Mouse (Mus musculus): ENCODE measurements around the gene Ccdc17.

The Ccdc17 gene

GRCm38 (mm10) chr4:116644326-116644725 is 47.9 kb downstream of the Ccdc17 start:
- no peak for DNase-seq (ENCODE audit: low spot score in 2 of 2)

DNA sequence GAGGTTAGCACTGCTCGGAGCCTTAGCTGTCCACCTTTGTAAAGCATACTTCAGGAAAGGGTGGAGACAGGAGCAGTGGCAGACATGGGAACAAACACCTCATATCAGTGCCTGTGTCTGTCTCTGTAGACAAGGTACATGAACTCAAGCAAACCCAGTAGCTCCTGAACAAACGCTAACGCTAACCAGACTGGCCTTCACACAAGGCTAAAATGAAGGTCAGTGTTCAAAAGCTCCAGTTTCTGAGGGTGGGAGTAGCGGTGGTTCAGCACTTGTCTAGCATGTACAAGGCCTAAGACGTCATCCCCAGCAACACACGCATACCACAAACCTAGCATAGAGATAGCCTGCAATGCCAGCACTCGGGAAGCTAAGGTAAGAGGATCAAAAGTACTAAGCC is 49.2 kb downstream of the Ccdc17 start:
- DNase-seq (ENCODE audit: low spot score in 2 of 2), result no peak

GRCm38 (mm10) chr4:116649411-116649810 is 53.0 kb downstream of the Ccdc17 start:
- no peak for DNase-seq (ENCODE audit: low spot score in 2 of 2)

Measured in right cerebral cortex, postnatal 36 days (tissue).